Mouse (Mus musculus) cortical plate, adult 2 months (tissue): ENCODE data around the gene Gpr31b. TPM values are rescaled to one million over a fixed set of nuclear protein-coding genes. Genes with fewer than 3 reads are reported as not detected.
"Not testable (repeated sequence)": the region's sequence is repeated elsewhere in the genome, so short reads cannot be mapped to it uniquely, and the experiment has no call there.

Source experiments
- H3K27ac ChIP-seq: fragments of 200-500 bp; 2 replicates; pipeline ENCODE4 v1.5.1; 2012; ENCODE audit warnings: low read length, control low read depth, inconsistent platforms; ENCODE audit not compliant: insufficient read depth
- H3K4me1 ChIP-seq: fragments of 200-500 bp; 2 replicates; pipeline ENCODE4 v1.6.1; 2011; ENCODE audit warnings: low read length; ENCODE audit not compliant: control insufficient read depth, insufficient read depth
- H3K4me3 ChIP-seq: fragments of 200-500 bp; 2 replicates; pipeline ENCODE4 v1.5.1; 2011; ENCODE audit warnings: mild to moderate bottlenecking, low read length, control low read depth; ENCODE audit not compliant: insufficient read depth
- CTCF ChIP-seq: fragments of 200-500 bp; IDR thresholded peaks from 2 replicates; pipeline ENCODE4 v1.5.1; 2011; ENCODE audit warnings: mild to moderate bottlenecking, control low read depth, low read length; ENCODE audit not compliant: insufficient read depth; ENCODE audit errors: extremely low read depth
- POLR2A ChIP-seq: fragments of 200-500 bp; IDR thresholded peaks from 2 replicates; pipeline ENCODE4 v1.6.1; 2011; ENCODE audit warnings: mild to moderate bottlenecking, low read length, control low read depth; ENCODE audit not compliant: insufficient read depth; ENCODE audit errors: extremely low read depth
- polyA plus RNA-seq: library from polyadenylated mRNA; depleted of rRNA; stranded (reverse); fragments of >200 nt; gene quantifications from 2 replicates; pipeline ENCODE4 v1.2.3, GENCODE M21; 2012; rRNA removed

Gene Gpr31b
- polyA plus RNA-seq, 1 experiment: not detected

DNA sequence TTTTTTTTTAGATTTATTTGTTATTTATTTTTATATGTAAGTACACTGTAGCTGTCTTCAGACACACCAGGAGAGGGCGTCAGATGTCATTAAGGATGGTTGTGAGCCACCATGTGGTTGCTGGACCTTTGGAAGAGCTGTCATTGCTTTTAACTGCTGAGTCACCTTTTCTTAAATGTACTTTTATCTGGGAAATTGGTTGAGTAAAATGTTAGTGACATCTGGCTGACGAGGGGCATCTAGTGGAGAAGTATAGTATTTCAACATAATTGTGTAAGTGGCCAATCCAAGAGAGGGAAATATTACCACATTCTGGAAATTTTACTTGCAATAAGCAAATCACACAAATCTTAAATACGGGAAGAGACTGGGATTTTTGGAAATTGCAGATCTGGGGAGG lies 42.2 kb downstream of the Gpr31b start:
- Histone ChIP-seq H3K4me3 (peak overlapping the region; percentile 85; the same call in 1 of the 2 replicates), H3K4me1 (peaks cover 1% of the 10 kb centered on the region; the same call in 1 of the 2 replicates), H3K27ac (no peak overlapping the region)
- TF ChIP-seq POLR2A (no peak), CTCF (no peak)

- TF ChIP-seq POLR2A (no peak), CTCF (no peak)
- H3K4me3 ChIP-seq: peak overlapping the region; percentile 85
- H3K4me1 ChIP-seq: peaks cover 1% of the 10 kb centered on the region; the same call in 1 of the 2 replicates
- peak overlapping the region; percentile 88; the same call in 1 of the 2 replicates for H3K27ac ChIP-seq
These were observed 43.6 kb downstream of the Gpr31b start for GRCm38 (mm10) chr17:13008528-13008927.

- Histone ChIP-seq H3K27ac (peak overlapping the region; percentile 88), H3K4me1 (peaks cover 1% of the 10 kb centered on the region; the same call in 1 of the 2 replicates), H3K4me3 (peak overlapping the region; percentile 85)
- TF ChIP-seq CTCF (no peak), POLR2A (peak; percentile 80; the same call in 1 of the 2 replicates)
These were observed 44.2 kb downstream of the Gpr31b start for GRCm38 (mm10) chr17:13007730-13008425.

GRCm38 (mm10) chr17:13006984-13007383 lies 45.1 kb downstream of the Gpr31b start:
- peaks cover 1% of the 10 kb centered on the region; the same call in 1 of the 2 replicates for H3K4me1 ChIP-seq
- TF ChIP-seq CTCF: no peak
- no peak for TF ChIP-seq POLR2A
- peak overlapping the region; percentile 58; the same call in 1 of the 2 replicates for H3K27ac ChIP-seq
- H3K4me3 ChIP-seq: peak overlapping the region; percentile 85

DNA sequence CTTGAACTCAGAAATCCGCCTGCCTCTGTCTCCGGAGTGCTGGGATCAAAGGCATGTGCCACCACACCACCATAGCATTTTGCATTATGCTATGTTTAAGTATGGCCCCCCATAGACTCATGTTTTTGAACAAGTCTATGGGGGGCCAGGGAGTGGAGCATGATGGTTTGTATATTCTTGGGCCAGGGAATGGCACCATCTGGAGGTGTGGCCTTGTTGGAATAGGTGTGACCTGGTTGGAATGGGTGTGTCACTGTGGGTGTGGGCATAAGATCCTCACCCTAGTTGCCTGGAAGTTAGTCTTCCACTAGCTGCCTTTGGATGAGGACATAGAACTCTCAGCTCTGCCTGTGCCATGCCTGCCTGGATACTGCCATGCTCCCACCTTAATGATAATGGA lies 45.5 kb downstream of the Gpr31b start, which contains the start of gene Sod2:
Gene Sod2, plus strand, starts transcription at position 301 of the 400 bp plus-strand sequence.
- peak within 1 kb of the TSS; percentile 58; the same call in 1 of the 2 replicates for H3K27ac ChIP-seq
- H3K4me3 ChIP-seq: peak within 1 kb of the TSS; percentile 85
- H3K4me1 ChIP-seq: not testable (repeated sequence)

- H3K4me3 ChIP-seq, H3K27ac ChIP-seq, H3K4me1 ChIP-seq: not testable (repeated sequence)
These were observed 47.7 kb downstream of the Gpr31b start for GRCm38 (mm10) chr17:13004436-13004835.

DNA sequence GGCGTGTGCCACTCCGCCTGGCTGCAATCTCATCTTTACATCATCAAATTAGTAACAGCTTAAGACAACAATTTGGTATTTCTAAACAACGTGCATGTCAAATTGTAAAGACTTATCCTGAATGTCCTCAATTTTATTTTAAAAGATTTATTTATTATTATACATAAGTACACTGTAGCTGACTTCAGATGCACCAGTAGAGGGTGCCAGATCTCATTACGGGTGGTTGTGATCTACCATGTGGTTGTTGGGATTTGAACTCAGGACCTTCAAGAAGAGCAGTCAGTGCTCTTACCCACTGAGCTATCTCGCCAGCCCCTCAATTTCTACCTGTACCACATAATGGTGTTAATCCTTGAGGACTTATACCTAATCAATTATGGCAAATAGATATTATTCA lies 49.9 kb downstream of the Gpr31b start:
- not testable (repeated sequence) for H3K4me1 ChIP-seq, H3K27ac ChIP-seq, H3K4me3 ChIP-seq

Other genes starting within 250 kb of the Gpr31b start
- 35.7 and 39.1 TPM in 2 replicates for gene Mas1, start 184.2 kb downstream of the Gpr31b start, polyA plus RNA-seq
- gene Mrgprh, start 176.3 kb downstream of the Gpr31b start, polyA plus RNA-seq: 0.13 and 0.21 TPM in 2 replicates
- 2.9 and 4.1 TPM in 2 replicates for gene Pnldc1, start 142.1 kb downstream of the Gpr31b start, polyA plus RNA-seq
- gene Tcp1, start 136.6 kb downstream of the Gpr31b start, polyA plus RNA-seq: 135 and 140 TPM in 2 replicates
- 56.3 and 58.0 TPM in 2 replicates for gene Mrpl18, start 136.0 kb downstream of the Gpr31b start, polyA plus RNA-seq
- 6.6 and 8.0 TPM in 2 replicates for gene Acat3, start 111.7 kb downstream of the Gpr31b start, polyA plus RNA-seq
- 42.3 and 47.4 TPM in 2 replicates for gene Acat2, start 91.5 kb downstream of the Gpr31b start, polyA plus RNA-seq
- 50.9 and 51.3 TPM in 2 replicates for gene Wtap, start 58.1 kb downstream of the Gpr31b start, polyA plus RNA-seq
- gene Sod2, start 45.5 kb downstream of the Gpr31b start, polyA plus RNA-seq: 222 and 230 TPM in 2 replicates
- 0.57 and 0.94 TPM in 2 replicates for gene Tcp10b, start 8.8 kb upstream of the Gpr31b start, polyA plus RNA-seq
- gene Unc93a, start 79.5 kb upstream of the Gpr31b start, polyA plus RNA-seq: not detected in 2 replicates
- not detected in 2 replicates for gene Smok2a, start 168.9 kb upstream of the Gpr31b start, polyA plus RNA-seq
- gene Smok2b, start 178.0 kb upstream of the Gpr31b start, polyA plus RNA-seq: not detected in 2 replicates